Mouse (Mus musculus) granulocyte monocyte progenitor cell, adult 5-6 weeks (primary cell): Measurements from ENCODE around the gene Oxsr1. TPM values are rescaled to one million over a fixed set of nuclear protein-coding genes. Genes with fewer than 3 reads are reported as not detected.

Experiments used
- ATAC-seq: replicated peaks from 2 replicates; pipeline ENCODE4 v1.8.0; 2016; ENCODE audit warnings: mild to moderate bottlenecking, moderate TSS enrichment, inconsistent platforms; ENCODE audit not compliant: poor library complexity, severe bottlenecking
- total RNA-seq, 2 experiments: library from RNA; stranded (forward) in 1 of 2; stranded (reverse) in 1 of 2; fragments of 200-712, 200-1000 nt in 1 of 2; fragments of >200 nt in 1 of 2; fragmentation: Nextera tagmentation in 1 of 2; gene quantifications; 2 replicates each; pipeline ENCODE4 v1.2.3; 2014 to 2017

The Oxsr1 gene
- total RNA-seq, 2 experiments from 2014 or later, result 28.0 to 28.7 TPM

GRCm38 (mm10) chr9:119339106-119339505 lies 16.9 kb upstream of the Oxsr1 start:
- no peak for ATAC-seq

- no peak for ATAC-seq
Measured at GRCm38 (mm10) chr9:119338350-119338749, 16.1 kb upstream of the Oxsr1 start.

DNA sequence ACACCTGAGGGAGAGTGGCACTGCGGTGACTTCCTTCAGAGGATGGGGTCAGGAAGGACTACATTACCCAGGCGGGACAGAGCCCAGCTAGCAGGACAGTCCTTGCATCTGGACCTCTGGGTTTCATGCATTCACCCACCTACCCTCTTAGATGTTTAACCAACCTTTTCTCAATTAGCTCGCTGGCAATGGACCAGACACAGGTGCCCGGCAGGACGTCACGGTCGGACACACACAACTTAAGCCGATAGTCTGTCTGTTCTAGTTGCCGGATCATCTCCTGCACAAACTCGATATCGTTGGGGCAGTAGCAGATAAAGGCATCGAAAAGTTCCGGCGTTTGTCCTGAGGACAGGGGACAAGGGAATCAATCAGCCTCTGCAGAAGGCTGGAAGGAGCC lies 15.6 kb upstream of the Oxsr1 start:
- ATAC-seq, result no peak

DNA sequence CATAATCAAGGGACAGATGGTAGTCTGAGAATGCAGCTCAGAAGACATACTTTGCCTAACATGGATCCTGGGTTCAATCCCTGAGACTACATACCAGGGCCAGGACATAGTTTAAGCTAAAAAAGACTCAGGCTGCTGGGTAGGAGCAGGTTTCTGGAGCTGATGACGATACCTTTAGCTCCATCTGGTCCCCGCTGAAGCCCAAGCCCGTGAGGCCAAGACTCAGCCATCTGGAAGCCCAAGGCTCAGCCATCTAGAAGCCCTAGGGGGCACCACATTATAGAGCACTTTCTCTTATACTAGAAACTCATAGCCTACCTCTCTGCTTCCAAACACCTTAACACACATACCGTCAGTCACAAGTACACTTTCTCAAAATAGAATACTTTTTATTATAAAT lies 13.3 kb upstream of the Oxsr1 start:
- no peak for ATAC-seq

DNA sequence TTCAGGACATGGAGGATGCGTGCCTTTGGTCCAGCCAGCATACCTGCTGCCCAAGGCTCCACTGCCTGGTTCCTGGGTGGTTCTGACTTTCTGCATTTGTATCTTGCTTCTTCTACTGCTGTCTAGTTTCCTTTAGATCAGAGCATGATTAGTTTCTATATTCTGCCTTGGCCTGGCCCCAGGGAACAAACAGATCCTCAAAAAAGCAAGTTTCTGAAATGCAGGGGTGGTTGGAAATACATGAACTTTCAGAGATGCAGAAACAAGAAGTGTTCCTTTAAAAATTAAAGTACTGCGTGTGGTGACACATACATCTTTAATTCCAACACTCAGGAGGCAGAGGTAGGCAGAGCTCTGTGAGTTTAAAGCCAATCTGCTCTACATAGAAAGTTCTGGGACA lies 12.6 kb upstream of the Oxsr1 start:
- peak; percentile 5; the same call in 1 of the 2 replicates for ATAC-seq

DNA sequence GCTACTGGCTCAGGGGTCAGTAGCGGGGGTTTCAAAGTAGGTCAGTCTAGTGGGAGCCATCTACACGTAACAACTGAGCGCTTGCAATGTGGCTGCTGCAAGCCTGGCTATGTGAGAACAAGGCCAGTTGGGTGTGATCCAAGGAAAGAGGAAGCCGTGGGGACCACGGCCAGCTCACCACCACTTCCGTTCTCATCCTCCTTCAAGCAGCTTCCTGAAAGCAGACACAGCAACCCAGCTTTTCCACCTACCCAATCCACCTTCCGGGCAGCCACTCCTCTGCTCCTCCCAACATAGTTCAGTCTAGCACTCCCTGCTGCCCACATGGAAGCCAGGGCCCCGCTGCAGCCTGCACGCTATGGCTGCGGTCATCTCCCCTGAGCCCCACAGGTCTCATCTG lies 12.1 kb upstream of the Oxsr1 start:
- ATAC-seq, result peak; percentile 96

GRCm38 (mm10) chr9:119330186-119330963 lies 8.1 kb upstream of the Oxsr1 start:
- ATAC-seq, result no peak

- peak; percentile 78 for ATAC-seq
Measured at GRCm38 (mm10) chr9:119328488-119328887, 6.3 kb upstream of the Oxsr1 start.

DNA sequence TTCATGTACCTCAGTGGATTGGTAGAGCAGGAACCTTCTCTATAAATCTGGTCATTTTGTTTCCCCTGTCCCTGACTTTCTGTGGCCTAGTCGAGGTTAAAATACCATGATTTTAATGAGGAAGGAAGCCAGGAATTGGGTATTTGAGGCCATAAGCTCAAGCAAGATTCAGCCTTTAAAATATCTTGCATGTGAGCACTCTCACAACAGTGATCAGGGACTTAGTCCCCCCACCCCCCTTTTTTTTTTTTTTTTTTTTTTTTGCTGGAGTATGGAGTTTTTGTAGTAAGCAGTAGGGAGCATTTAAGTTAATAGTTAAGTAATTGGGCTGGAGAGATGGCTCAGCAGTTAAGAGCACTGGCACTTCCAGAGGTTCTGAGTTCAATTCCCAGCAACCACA lies 1.9 kb upstream of the Oxsr1 start:
- no peak for ATAC-seq

GRCm38 (mm10) chr9:119323260-119323645 lies 1.0 kb upstream of the Oxsr1 start:
- peak; percentile 1; the same call in 1 of the 2 replicates for ATAC-seq

- 0 out of 2 replicates have a peak, but pooled peaks have one; percentile 0 for ATAC-seq
Measured at GRCm38 (mm10) chr9:119321392-119322229, 616 bp downstream of the Oxsr1 start.

DNA sequence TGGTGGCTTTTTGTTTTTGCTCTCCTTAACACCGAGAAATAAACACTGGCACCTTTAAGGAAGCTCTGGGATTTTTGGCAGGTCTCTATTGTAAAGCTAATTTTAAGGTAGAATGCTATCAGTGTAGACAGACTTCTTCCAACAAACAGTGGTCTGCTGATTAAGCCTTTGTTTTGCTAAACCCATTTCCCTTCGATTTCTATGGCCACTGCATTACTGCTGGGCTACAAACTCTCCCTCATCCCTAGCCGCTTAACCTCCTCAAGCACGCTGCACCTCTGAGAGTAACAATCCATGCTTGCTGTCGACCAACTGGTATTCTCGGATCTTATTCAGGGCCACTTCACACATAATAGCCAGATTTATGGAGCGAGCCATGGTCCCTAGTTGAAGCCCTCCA lies 1.3 kb downstream of the Oxsr1 start:
- no peak for ATAC-seq

- no peak for ATAC-seq
Measured at GRCm38 (mm10) chr9:119320446-119320845, 1.8 kb downstream of the Oxsr1 start.

GRCm38 (mm10) chr9:119318891-119319290 lies 3.3 kb downstream of the Oxsr1 start:
- ATAC-seq, result no peak

DNA sequence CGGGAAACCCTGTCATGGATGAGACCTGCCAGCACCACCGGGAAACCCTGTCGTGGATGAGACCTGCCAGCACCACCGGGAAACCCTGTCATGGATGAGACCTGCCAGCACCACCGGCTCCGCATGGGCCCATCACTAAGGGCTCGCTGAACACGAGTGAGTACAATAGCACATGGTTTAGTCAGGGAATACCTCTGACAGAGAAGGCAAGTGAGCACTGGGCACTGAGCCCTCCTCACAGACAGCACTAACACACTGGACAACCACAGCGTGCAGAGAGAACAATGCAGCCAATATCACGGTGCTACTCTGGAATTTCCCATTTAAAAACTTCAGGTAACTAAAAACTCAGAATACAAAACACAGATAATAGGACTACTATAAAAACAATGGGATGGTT lies 9.1 kb downstream of the Oxsr1 start:
- ATAC-seq, result no peak

GRCm38 (mm10) chr9:119309067-119309466 lies 13.2 kb downstream of the Oxsr1 start:
- ATAC-seq, result no peak

DNA sequence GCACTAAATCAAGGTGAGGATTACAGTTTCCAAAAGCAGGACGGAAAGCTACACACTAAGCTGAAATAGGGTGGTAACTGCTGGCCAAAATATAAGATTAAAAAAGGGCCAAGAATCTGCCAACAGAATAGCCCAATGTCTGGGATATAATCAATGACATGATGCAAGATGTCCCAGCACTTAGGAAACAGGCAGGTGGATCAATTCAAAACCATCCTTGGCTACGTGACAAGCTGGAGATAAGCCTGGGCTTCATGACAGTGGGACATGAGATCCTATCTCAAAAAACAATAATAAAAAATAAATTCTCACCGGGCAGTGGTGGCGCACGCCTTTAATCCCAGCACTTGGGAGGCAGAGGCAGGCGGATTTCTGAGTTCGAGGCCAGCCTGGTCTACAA lies 16.4 kb downstream of the Oxsr1 start:
- no peak for ATAC-seq

DNA sequence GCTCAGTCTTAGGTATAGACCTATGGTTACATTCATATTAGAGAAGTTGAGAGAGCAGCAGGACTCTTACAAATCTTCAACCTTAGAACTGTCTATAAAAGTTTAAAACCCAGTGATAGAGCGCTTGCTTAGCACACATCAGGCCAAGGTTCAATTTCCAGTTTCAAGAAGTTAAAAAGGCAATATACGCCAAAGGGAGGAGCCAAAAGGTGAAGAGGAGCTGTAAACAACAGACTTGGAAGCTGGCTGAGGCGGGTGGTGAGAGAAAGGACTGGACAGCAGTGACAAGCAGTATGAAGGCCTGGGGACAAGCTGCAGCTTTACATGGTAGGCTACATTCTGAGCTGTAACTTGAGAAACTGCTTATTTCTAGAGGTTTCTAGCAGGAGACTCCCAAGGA lies 23.7 kb downstream of the Oxsr1 start:
- no peak for ATAC-seq

GRCm38 (mm10) chr9:119297696-119298095 lies 24.5 kb downstream of the Oxsr1 start:
- ATAC-seq, result no peak

DNA sequence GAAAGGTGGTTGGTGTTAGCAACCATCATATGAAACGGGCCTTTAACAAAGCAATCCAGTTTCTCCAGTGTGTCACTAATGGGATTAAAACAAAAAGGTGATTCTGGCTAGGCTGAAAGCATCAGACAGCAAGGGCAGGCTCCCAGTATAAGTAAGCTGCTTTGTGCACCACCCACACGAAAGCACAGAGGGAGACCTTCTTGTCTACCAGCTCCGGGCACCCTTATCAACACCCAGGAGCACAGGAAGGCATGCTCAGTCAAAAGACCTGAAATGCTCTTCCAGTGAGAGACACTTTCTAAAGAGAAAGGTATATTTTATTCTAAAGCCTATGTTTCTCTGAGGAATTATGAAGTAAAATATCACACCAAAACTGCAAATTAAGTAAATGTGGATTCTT lies 31.4 kb downstream of the Oxsr1 start:
- no peak for ATAC-seq

- no peak for ATAC-seq
Measured at GRCm38 (mm10) chr9:119280894-119281682, 41.1 kb downstream of the Oxsr1 start.
